Mouse (Mus musculus) frontal cortex, postnatal 10 days (tissue): ENCODE data around the gene Uhrf1bp1.

Source experiments
- DNase-seq, 2 experiments: peaks; one replicate each; pipeline ENCODE4 v3.0.0; 2022; ENCODE audit warnings: low spot score in 2 of 2, mixed read lengths in 1 of 2

The Uhrf1bp1 gene

DNA sequence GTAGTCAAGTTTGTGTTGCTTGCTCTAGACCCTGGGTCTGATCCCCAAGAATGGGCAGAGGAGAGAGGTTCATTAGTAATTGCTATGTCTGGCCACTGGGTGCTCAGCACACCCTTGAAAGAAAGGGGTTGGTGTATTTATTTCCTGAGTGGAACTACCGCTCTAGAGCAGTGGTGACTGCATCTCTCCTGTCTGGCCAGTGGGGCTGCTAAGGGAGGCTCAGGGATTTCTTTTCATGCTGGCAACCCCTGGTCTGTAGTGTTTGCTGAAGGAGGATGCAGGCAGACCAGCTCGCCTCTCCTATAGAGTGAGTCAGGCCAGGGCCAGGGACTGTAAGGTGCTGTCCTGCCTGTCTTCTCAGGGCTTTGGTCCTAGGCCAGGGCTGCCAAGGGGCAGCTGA lies 90.9 kb downstream of the Uhrf1bp1 start:
- no peak for DNase-seq
